Mouse (Mus musculus) embryonic fibroblast, embryonic 13.5 days (primary cell): Measurements from ENCODE around the gene Mesp2. TPM values are rescaled to one million over a fixed set of nuclear protein-coding genes. Genes with fewer than 3 reads are reported as not detected.

Experiments
- H3K27ac ChIP-seq: 2 replicates; pipeline ENCODE4 v1.5.1; 2012; ENCODE audit warnings: low read length, control low read depth, inconsistent platforms; ENCODE audit not compliant: insufficient read depth
- H3K4me1 ChIP-seq: 2 replicates; pipeline ENCODE4 v1.6.1; 2011; ENCODE audit warnings: low read length; ENCODE audit not compliant: control insufficient read depth, insufficient read depth
- H3K4me3 ChIP-seq: 2 replicates; pipeline ENCODE4 v1.5.1; 2011; ENCODE audit warnings: mild to moderate bottlenecking, control low read depth, low read length; ENCODE audit not compliant: insufficient read depth
- CTCF ChIP-seq: IDR thresholded peaks from 2 replicates; pipeline ENCODE4 v1.5.1; 2011; ENCODE audit warnings: mild to moderate bottlenecking, control low read depth, low read length, moderate library complexity, borderline replicate concordance; ENCODE audit not compliant: insufficient read depth
- POLR2A ChIP-seq: IDR thresholded peaks from 2 replicates; pipeline ENCODE4 v1.6.1; 2011; ENCODE audit warnings: low read depth, mild to moderate bottlenecking, control low read depth, low read length, moderate library complexity
- polyA plus RNA-seq: library from polyadenylated mRNA; stranded (reverse); fragments of >200 nt; gene quantifications from 2 replicates; pipeline ENCODE4 v1.2.4, GENCODE M21; 2011; ENCODE audit warnings: low read depth; ENCODE audit not compliant: missing spikeins, insufficient read length

The Mesp2 gene
- polyA plus RNA-seq, 1 experiment, result not detected

DNA sequence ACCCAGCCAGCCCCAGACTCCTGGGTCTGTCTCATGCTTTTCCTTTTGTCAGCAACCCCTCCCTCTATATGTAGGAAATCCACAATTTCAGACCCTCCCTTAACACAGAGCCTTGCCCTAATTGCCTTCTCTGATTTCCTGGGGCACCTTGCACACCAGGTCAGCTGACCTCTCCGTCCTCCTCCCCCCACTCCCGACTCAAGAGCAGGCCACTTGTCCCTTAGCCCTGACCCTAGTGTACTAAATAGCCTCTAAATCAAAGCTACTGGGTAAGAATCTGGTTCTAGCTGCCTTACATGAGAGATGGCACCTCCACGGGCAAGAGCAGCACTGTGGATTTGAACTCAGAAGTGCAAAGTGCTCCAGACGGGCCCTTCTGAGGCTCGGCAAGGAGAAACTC, 8.5 kb upstream of the Mesp2 start:
- Histone ChIP-seq H3K4me3 (no peak overlapping the region), H3K27ac (no peak overlapping the region), H3K4me1 (0 out of 2 replicates have a peak, but pooled peaks cover 6% of the 10 kb centered on the region)
- TF ChIP-seq POLR2A, result no peak
- TF ChIP-seq CTCF, result no peak

GRCm38 (mm10) chr7:79803887-79804286, 6.6 kb upstream of the Mesp2 start:
- Histone ChIP-seq H3K4me3 (no peak overlapping the region), H3K27ac (no peak overlapping the region), H3K4me1 (0 out of 2 replicates have a peak, but pooled peaks cover 6% of the 10 kb centered on the region)
- no peak for TF ChIP-seq POLR2A
- no peak for TF ChIP-seq CTCF

GRCm38 (mm10) chr7:79808561-79808960, 2.0 kb upstream of the Mesp2 start:
- no peak overlapping the region for H3K4me3 ChIP-seq
- no peak overlapping the region for H3K27ac ChIP-seq
- H3K4me1 ChIP-seq, result 0 out of 2 replicates have a peak, but pooled peaks cover 6% of the 10 kb centered on the region
- TF ChIP-seq POLR2A, result no peak
- TF ChIP-seq CTCF, result no peak

DNA sequence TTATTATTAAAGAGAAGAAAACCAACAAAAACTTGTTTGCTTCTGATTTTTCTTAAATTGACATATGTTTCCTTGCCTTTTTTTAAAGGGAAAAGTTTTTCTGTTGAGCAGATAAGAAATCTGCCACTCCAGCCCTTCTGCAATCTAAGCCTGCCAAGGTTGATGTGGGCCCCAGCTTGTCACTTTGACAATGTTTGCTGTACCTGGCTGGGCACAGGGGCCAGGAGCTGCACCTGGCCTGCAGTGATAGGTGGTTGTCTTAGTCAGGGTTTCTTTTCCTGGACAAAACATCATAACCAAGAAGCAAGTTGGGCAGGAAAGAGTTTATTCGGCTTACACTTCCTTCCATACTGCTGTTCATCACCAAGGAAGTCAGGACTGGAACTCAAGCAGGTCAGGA, 2.9 kb downstream of the Mesp2 start:
- Histone ChIP-seq H3K4me1 (no peaks in the 10 kb centered on the region), H3K4me3 (no peak overlapping the region), H3K27ac (no peak overlapping the region)
- TF ChIP-seq CTCF (no peak), POLR2A (no peak)

- no peaks in the 10 kb centered on the region for H3K4me1 ChIP-seq
These were observed 7.8 kb downstream of the Mesp2 start for GRCm38 (mm10) chr7:79818321-79818720.

DNA sequence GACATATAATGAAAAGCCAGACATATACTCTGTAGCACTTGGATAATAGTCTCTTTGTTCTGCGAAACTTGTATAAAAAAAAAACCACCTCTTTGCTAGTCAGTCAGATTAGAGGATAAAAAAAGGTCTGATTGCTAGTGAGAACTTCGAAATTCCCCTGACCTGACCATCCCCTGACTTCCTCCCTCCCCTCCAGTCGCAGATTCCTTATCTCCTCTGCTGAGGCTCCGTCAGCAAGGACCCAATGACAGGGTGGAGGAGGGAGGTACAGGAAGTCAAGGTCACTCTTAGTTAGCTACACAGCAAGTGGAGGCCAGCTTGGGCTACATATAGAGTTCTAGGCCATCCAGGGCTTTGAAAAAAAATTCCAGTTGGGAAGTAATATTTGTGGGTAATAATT, 9.0 kb downstream of the Mesp2 start:
- TF ChIP-seq CTCF (no peak), POLR2A (no peak)
- Histone ChIP-seq H3K4me1 (no peaks in the 10 kb centered on the region), H3K4me3 (no peak overlapping the region), H3K27ac (no peak overlapping the region)

More at GRCm38 (mm10) chr7:79818321-79818720, 7.8 kb downstream of the Mesp2 start:
- no peak overlapping the region for H3K27ac ChIP-seq
- no peak for TF ChIP-seq POLR2A
- no peak for TF ChIP-seq CTCF
- H3K4me3 ChIP-seq, result no peak overlapping the region

DNA sequence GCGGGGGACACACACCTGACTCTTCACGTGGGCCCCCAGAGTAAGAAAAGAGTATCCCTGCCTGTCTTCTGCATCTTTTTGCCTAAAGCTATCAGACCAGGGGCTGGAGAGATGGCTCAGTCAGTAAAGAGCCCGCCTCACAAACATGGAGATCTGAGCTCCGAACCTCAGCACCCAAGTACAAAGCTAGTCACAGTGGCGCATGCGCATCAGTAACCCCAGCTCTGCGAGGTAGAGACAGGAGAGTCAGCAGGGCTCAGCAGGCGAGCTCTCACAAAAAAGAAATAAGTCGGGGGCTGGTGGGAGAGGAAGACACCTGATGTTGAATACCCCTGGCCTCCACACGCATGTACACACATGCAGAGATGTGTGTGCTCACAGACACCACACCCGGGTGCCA, 9.5 kb downstream of the Mesp2 start:
- Histone ChIP-seq H3K4me3 (no peak overlapping the region), H3K27ac (no peak overlapping the region), H3K4me1 (no peaks in the 10 kb centered on the region)
- TF ChIP-seq CTCF, result no peak
- no peak for TF ChIP-seq POLR2A

- no peaks in the 10 kb centered on the region for H3K4me1 ChIP-seq
- no peak overlapping the region for H3K4me3 ChIP-seq
- H3K27ac ChIP-seq, result no peak overlapping the region
- no peak for TF ChIP-seq CTCF
- no peak for TF ChIP-seq POLR2A
These were observed 11.7 kb downstream of the Mesp2 start for GRCm38 (mm10) chr7:79822092-79822695.

GRCm38 (mm10) chr7:79828341-79828740, 17.8 kb downstream of the Mesp2 start:
- H3K27ac ChIP-seq, result no peak overlapping the region
- H3K4me3 ChIP-seq, result no peak overlapping the region
- H3K4me1 ChIP-seq, result no peaks in the 10 kb centered on the region
- no peak for TF ChIP-seq POLR2A
- no peak for TF ChIP-seq CTCF

DNA sequence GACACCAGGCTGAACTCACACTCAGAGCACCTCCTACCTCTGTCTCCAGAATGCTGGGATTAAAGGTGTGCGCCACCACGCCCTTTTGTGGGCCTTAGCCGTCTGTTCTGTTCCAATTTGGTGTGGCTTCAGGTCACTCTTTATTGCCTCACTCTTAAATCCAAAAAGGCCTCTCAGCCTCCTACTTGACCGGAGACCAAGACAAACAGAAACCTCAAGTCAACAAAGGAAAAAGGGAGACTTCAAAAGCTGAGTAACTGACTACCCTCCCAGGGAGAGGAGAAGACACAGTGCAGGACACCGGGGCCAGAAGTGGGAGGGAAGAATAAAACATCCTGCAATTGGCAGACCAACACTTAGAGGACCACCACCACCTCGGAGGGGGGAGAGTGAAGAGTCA, 20.6 kb downstream of the Mesp2 start:
- TF ChIP-seq CTCF, result no peak
- TF ChIP-seq POLR2A, result no peak
- Histone ChIP-seq H3K4me3 (no peak overlapping the region), H3K4me1 (no peaks in the 10 kb centered on the region), H3K27ac (no peak overlapping the region)
